In genomic region chr3:37639690-37640089, GRCm38 (mm10) we compare ENCODE assay signal across 8 mouse cellular contexts. TPM values are rescaled to one million over a fixed set of nuclear protein-coding genes. Genes with fewer than 3 reads are reported as not detected.
DNase-seq lines count a peak whose midpoint lies in the region; ATAC-seq and TF ChIP-seq lines count a peak whose summit lies in the region.

TSS of gene Spry1 (plus strand) at chr3:37639947.

- peak within 1 kb of the TSS; percentile 41; the same call in 1 of the 2 replicates for H3K27ac ChIP-seq in ES-E14 (ENCODE audit: insufficient read depth, low read depth, low read length, poor library complexity, severe bottlenecking)
- peak within 1 kb of the TSS; percentile 89 for H3K27ac ChIP-seq in forebrain, embryonic 16.5 days (ENCODE audit: low read length)
- peak within 1 kb of the TSS; percentile 90 for H3K27ac ChIP-seq in liver, postnatal 0 days (ENCODE audit: low read depth)
- H3K27ac ChIP-seq in neural tube, embryonic 13.5 days (replicated peaks), result peak within 1 kb of the TSS; percentile 90

- 0 out of 2 replicates have a peak, but pooled peaks cover 2% of the 10 kb centered on the region for H3K27me3 ChIP-seq in forebrain, embryonic 16.5 days (replicated peaks; ENCODE audit: control insufficient read depth, insufficient read depth, low read length)
- no peaks in the 10 kb centered on the region for H3K27me3 ChIP-seq in liver, postnatal 0 days (ENCODE audit: insufficient read depth, low read length)
- peaks cover 33% of the 10 kb centered on the region for H3K27me3 ChIP-seq in neural tube, embryonic 13.5 days

- in situ Hi-C loops in ES-E14 (cut with MboI; ENCODE audit: low sequenced_read_pairs in 2 of 2, unreplicated experiment in 2 of 2), result loop anchor here in 1 of 2 experiments (5.0 kb wide), 1 partner anchor 83 kb away; the partner anchor contains the start of gene Gm5148

- peaks cover 17% of the 10 kb centered on the region for H3K36me3 ChIP-seq in ES-E14 (ENCODE audit: control insufficient read depth, insufficient read depth, low read length, poor library complexity, severe bottlenecking)
- H3K36me3 ChIP-seq in forebrain, embryonic 16.5 days (ENCODE audit: control insufficient read depth, insufficient read depth), result 0 out of 2 replicates have a peak, but pooled peaks cover 3% of the 10 kb centered on the region
- peaks cover 11% of the 10 kb centered on the region for H3K36me3 ChIP-seq in liver, postnatal 0 days (replicated peaks; ENCODE audit: insufficient read depth, low read length)
- H3K36me3 ChIP-seq in neural tube, embryonic 13.5 days, result peaks cover 17% of the 10 kb centered on the region

- TF ChIP-seq CTCF in liver, postnatal 0 days (IDR thresholded peaks at IDR 0.05; ENCODE audit: low read depth), result 0 out of 2 replicates have a peak, but pooled peaks have one; percentile 19

- H3K4me2 ChIP-seq in forebrain, embryonic 16.5 days (ENCODE audit: low read length), result peak within 1 kb of the TSS; percentile 94
- peak within 1 kb of the TSS; percentile 99 for H3K4me2 ChIP-seq in liver, postnatal 0 days (ENCODE audit: low read depth, low read length)
- H3K4me2 ChIP-seq in neural tube, embryonic 13.5 days, result peak within 1 kb of the TSS; percentile 65

- WGBS in forebrain, embryonic 16.5 days, result under 1% methylated on average over 38 of the region's 38 CpGs
- under 1% methylated on average over 38 of the region's 38 CpGs for WGBS in liver, postnatal 0 days (ENCODE audit: insufficient replicate concordance)
- WGBS in neural tube, embryonic 13.5 days, result under 1% methylated on average over 38 of the region's 38 CpGs

- peak; percentile 46; the same call in 1 of the 2 replicates for TF ChIP-seq EP300 in liver, postnatal 0 days (IDR thresholded peaks at IDR 0.05; ENCODE audit: low read depth)

- H3K9me3 ChIP-seq in ES-E14 (ENCODE audit: control insufficient read depth, insufficient read depth, low read depth, low read length), result no peaks in the 10 kb centered on the region
- H3K9me3 ChIP-seq in forebrain, embryonic 16.5 days (ENCODE audit: control insufficient read depth, low read length), result no peaks in the 10 kb centered on the region
- no peaks in the 10 kb centered on the region for H3K9me3 ChIP-seq in liver, postnatal 0 days (ENCODE audit: low read length)
- no peaks in the 10 kb centered on the region for H3K9me3 ChIP-seq in neural tube, embryonic 13.5 days

- peak; percentile 95 for ATAC-seq in forebrain, embryonic 16.5 days
- peak; percentile 82 for ATAC-seq in liver, postnatal 0 days
- peak; percentile 89 for ATAC-seq in neural tube, embryonic 13.5 days (ENCODE audit: low read depth)

- DNase-seq in ES-E14 (ENCODE audit: low read depth, low spot score), result peak; percentile 90
- peak; percentile 92 to 99 for DNase-seq in cerebellum, adult 18-20 months
- peak; percentile 91 for DNase-seq in heart, postnatal 25 days (ENCODE audit: low spot score)
- peak; percentile 97 for DNase-seq in layer of hippocampus, adult 11-12 months (ENCODE audit: low spot score)
- DNase-seq in liver, postnatal 0 days, result peak; percentile 96
- peak; percentile 86 for DNase-seq in telencephalon, adult 2 months (ENCODE audit: low read depth, low spot score)

- intact Hi-C loops in heart, postnatal 25 days (cut with DNase I), result loop anchor here (2.0 to 5.0 kb wide), 6 partner anchors 88 to 583 kb away; no protein-coding TSS in a partner anchor

- peak within 1 kb of the TSS; percentile 81 for H3K9ac ChIP-seq in ES-E14 (ENCODE audit: insufficient read depth, low read depth, low read length, poor library complexity, severe bottlenecking)
- H3K9ac ChIP-seq in forebrain, embryonic 16.5 days (replicated peaks; ENCODE audit: low read depth, low read length), result peak within 1 kb of the TSS; percentile 74
- H3K9ac ChIP-seq in liver, postnatal 0 days (replicated peaks), result peak within 1 kb of the TSS; percentile 84
- peak within 1 kb of the TSS; percentile 84 for H3K9ac ChIP-seq in neural tube, embryonic 13.5 days

- H3K4me3 ChIP-seq in ES-E14 (ENCODE audit: insufficient read depth in 1 of 2, low read depth in 1 of 2, low read length in 2 of 2, poor library complexity in 1 of 2, severe bottlenecking in 1 of 2), result peak within 1 kb of the TSS; percentile 80 to 91
- peak within 1 kb of the TSS; percentile 89 for H3K4me3 ChIP-seq in forebrain, embryonic 16.5 days (replicated peaks; ENCODE audit: low read length)
- H3K4me3 ChIP-seq in liver, postnatal 0 days (ENCODE audit: low read depth, low read length), result peak within 1 kb of the TSS; percentile 91
- H3K4me3 ChIP-seq in neural tube, embryonic 13.5 days, result peak within 1 kb of the TSS; percentile 82

- peaks cover 0 to 12% of the 10 kb centered on the region in 2 experiments; a peak in 3 of 4 replicates for H3K4me1 ChIP-seq in ES-E14 (ENCODE audit: control insufficient read depth in 2 of 2, insufficient read depth in 2 of 2, low read length in 2 of 2, poor library complexity in 1 of 2)
- H3K4me1 ChIP-seq in forebrain, embryonic 16.5 days (replicated peaks; ENCODE audit: control insufficient read depth, insufficient read depth, low read length), result peaks cover 22% of the 10 kb centered on the region
- H3K4me1 ChIP-seq in liver, postnatal 0 days (ENCODE audit: insufficient read depth), result peaks cover 26% of the 10 kb centered on the region
- H3K4me1 ChIP-seq in neural tube, embryonic 13.5 days (replicated peaks), result peaks cover 30% of the 10 kb centered on the region

TF ChIP-seq in ES-E14, 5 proteins besides CTCF, POLR2A, EP300 and RAD21:
- TF ChIP-seq MAFK (IDR thresholded peaks at IDR 0.05; ENCODE audit: insufficient read depth, low read depth, low read length) (no peak), CHD2 (IDR thresholded peaks at IDR 0.05; ENCODE audit: low read depth, low read length) (no peak), ZNF384 (IDR thresholded peaks at IDR 0.05; ENCODE audit: low read depth, low read length) (no peak), HCFC1 (IDR thresholded peaks at IDR 0.05; ENCODE audit: borderline replicate concordance, insufficient read depth, low read length) (no peak), ZC3H11A (IDR thresholded peaks at IDR 0.05; ENCODE audit: borderline replicate concordance, low read depth, low read length) (no peak)
TF ChIP-seq in ES-E14: peak in this region for 0.

RNA-seq across cellular contexts. Expression of gene Spry1, which starts in this region (rescaled TPM):
- 7.1 and 9.8 TPM in 2 replicates for total RNA-seq in ES-E14 (2012; rRNA removed)
- polyA plus RNA-seq in forebrain, embryonic 16.5 days (2015; fragmentation: Nextera tagmentation; extraction: Ambion mirVana), result 6.4 and 6.6 TPM in 2 replicates
- 10 to 100 TPM; 22.6 to 22.8 TPM for total RNA-seq in heart, postnatal 25 days (2021)
- 3.7 and 4.8 TPM in 2 replicates for polyA plus RNA-seq in liver, postnatal 0 days (2015; fragmentation: Nextera tagmentation; extraction: Ambion mirVana)
- polyA plus RNA-seq in neural tube, embryonic 13.5 days (2015; fragmentation: Nextera tagmentation; extraction: Ambion mirVana), result 4.4 TPM in 2 replicates

Comparison
In these comparisons a context has a peak if more than half of its experiments do, and no peak if none do; other contexts are left out.
1. Peak in every context shown above with its lines: DNase-seq, ATAC-seq, H3K4me3 ChIP-seq and H3K27ac ChIP-seq.